Mouse (Mus musculus) forebrain, postnatal 0 days (tissue): ENCODE results near the gene Sytl1. TPM values are rescaled to one million over a fixed set of nuclear protein-coding genes. Genes with fewer than 3 reads are reported as not detected.

Experiments
- ATAC-seq: fragments of 200-750 bp; cut with Nextera tagmentation; 2 replicates; pipeline ENCODE4 v1.8.0; 2017; ENCODE audit warnings: mild to moderate bottlenecking, moderate library complexity
- DNase-seq: peaks from one replicate; pipeline ENCODE4 v3.0.0-alpha.2; 2015
- H3K27ac ChIP-seq: fragments of 300-500 bp; sonication (generic); 2 replicates; pipeline ENCODE4 v1.5.1; 2014; ENCODE audit warnings: low read depth, mild to moderate bottlenecking, antibody characterized with exemption, low read length, moderate library complexity, mixed read lengths
- H3K27me3 ChIP-seq: fragments of 300-500 bp; sonication (generic); 2 replicates; pipeline ENCODE4 v1.6.1; 2014; ENCODE audit warnings: mild to moderate bottlenecking, low read length, mixed read lengths; ENCODE audit not compliant: insufficient read depth
- H3K36me3 ChIP-seq: fragments of 300-500 bp; sonication (generic); 2 replicates; pipeline ENCODE4 v1.6.1; 2014; ENCODE audit warnings: mild to moderate bottlenecking, moderate library complexity; ENCODE audit not compliant: insufficient read depth
- H3K4me1 ChIP-seq: fragments of 300-500 bp; sonication (generic); 2 replicates; pipeline ENCODE4 v1.6.1; 2014; ENCODE audit warnings: antibody characterized with exemption; ENCODE audit not compliant: insufficient read depth
- H3K4me2 ChIP-seq: fragments of 300-500 bp; sonication (generic); 2 replicates; pipeline ENCODE4 v1.6.1; 2014; ENCODE audit warnings: low read depth, mild to moderate bottlenecking, moderate library complexity
- H3K4me3 ChIP-seq: fragments of 300-500 bp; sonication (generic); 2 replicates; pipeline ENCODE4 v1.5.1; 2014; ENCODE audit warnings: low read depth, low read length, mixed read lengths
- H3K9ac ChIP-seq: fragments of 300-500 bp; sonication (generic); 2 replicates; pipeline ENCODE4 v1.6.1; 2014; ENCODE audit warnings: mild to moderate bottlenecking
- H3K9me3 ChIP-seq: fragments of 300-500 bp; sonication (generic); 2 replicates; pipeline ENCODE4 v1.6.1; 2016; ENCODE audit warnings: low read length
- CTCF ChIP-seq: sonication (generic); IDR thresholded peaks from 2 replicates; pipeline ENCODE4 v1.5.1; 2016; ENCODE audit warnings: antibody characterized with exemption, control low read depth, low read depth
- WGBS: fragments of 180-500 bp; shearing (Covaris S2); extraction: QIAGEN DNeasy Blood & Tissue Kit; methylation state at CpG from one replicate; pipeline ENCODE4 v1.1.7; 2014; 5-methylcytosine and 5-hydroxymethylcytosine counted together
- polyA plus RNA-seq: library from polyadenylated mRNA; unstranded; fragments of >200 nt; fragmentation: Nextera tagmentation; extraction: Ambion mirVana; gene quantifications from 2 replicates; pipeline ENCODE4 v1.2.1, GENCODE M21; 2015
- total RNA-seq: library from RNA; depleted of rRNA; stranded (reverse); fragments of >200 nt; gene quantifications from 2 replicates; pipeline ENCODE4 v1.2.3, GENCODE M21; 2014; rRNA removed

Sytl1 gene
- total and polyA plus RNA-seq, 2 experiments from 2014 or later: 0.52 TPM; not detected in 1

DNA sequence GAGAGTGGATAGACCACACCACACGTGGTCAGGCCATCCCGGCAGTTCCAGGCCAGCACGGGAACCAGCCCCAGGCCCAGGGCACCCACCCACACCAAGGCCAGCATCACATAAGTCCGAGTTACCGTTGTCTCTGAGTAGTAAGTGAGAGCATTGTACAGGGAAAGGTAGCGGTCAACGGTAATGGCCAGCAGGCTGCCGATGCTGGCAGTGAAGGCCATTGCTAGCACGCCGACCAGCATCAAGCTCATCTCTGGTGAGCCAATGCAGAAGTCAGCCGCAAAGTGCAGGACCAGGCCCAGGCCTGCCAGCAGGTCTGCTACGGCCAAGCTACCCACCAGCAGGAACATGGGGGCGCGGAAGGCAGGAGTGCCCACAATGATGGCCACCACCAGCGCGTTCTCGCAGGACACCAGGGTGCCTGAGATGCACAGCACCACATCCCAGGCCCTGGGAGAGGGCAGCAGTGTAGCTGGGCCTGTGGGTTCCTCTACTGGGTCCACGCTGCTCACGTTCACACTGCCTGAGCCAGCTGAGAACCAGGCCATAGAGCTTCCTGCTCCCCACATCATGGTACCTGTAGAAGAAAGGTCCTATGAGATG, 52.0 kb downstream of the Sytl1 start:
- ATAC-seq: no peak
- no peaks in the 10 kb centered on the region for H3K36me3 ChIP-seq

DNA sequence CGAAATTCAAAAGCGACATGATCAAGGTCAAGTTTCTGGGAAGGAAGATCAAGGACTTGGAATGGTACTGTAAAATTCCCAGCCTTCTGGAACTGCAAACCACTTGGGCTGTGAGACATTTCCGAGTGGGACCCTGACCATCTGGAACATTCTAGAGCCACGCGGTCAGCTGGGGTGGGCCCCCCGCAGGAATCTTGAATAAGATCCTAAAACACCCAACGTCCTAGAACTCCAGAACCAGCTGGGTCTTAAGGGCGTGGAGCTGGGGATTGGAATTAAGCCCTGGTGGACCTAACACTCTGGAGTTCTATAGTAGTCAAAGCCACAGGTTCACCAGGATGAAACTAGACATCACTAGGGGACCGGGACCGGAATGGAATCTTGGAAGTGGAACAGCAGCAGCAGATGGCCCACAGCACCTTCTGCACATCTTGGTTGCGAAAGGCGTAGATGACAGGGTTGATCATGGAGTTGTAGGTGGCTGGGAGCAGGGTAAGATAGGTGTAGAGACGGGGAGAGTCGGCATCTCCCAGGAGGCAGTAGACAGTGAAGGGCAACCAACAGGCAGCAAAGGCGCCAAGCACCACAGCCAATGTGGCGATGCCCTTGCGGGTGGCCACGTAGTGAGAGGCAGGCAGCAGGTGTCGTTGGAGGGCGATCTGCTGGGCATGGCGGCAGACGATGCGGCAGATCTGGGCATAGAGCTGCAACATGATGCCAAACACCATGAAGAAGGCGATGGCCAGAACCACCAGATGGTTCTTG, 52.7 kb downstream of the Sytl1 start:
- Histone ChIP-seq H3K9me3 (no peaks in the 10 kb centered on the region), H3K4me2 (no peak overlapping the region), H3K27ac (no peak overlapping the region), H3K36me3 (no peaks in the 10 kb centered on the region), H3K4me1 (peaks cover 8% of the 10 kb centered on the region; the same call in 1 of the 2 replicates), H3K4me3 (no peak overlapping the region), H3K9ac (no peak overlapping the region), H3K27me3 (peaks cover 8% of the 10 kb centered on the region; the same call in 1 of the 2 replicates)
- ATAC-seq (no peak), DNase-seq (no peak)
- no peak for TF ChIP-seq CTCF
- WGBS: 91% methylated on average over 24 of the region's 24 CpGs

More for the DNA sequence above, 52.0 kb downstream of the Sytl1 start:
- peaks cover 8% of the 10 kb centered on the region; the same call in 1 of the 2 replicates for H3K4me1 ChIP-seq
- no peak for TF ChIP-seq CTCF
- H3K4me2 ChIP-seq: no peak overlapping the region
- WGBS: 91% methylated on average over 19 of the region's 19 CpGs
- peaks cover 8% of the 10 kb centered on the region; the same call in 1 of the 2 replicates for H3K27me3 ChIP-seq
- H3K9ac ChIP-seq: no peak overlapping the region
- H3K27ac ChIP-seq: no peak overlapping the region
- H3K9me3 ChIP-seq: no peaks in the 10 kb centered on the region
- DNase-seq: no peak
- no peak overlapping the region for H3K4me3 ChIP-seq

DNA sequence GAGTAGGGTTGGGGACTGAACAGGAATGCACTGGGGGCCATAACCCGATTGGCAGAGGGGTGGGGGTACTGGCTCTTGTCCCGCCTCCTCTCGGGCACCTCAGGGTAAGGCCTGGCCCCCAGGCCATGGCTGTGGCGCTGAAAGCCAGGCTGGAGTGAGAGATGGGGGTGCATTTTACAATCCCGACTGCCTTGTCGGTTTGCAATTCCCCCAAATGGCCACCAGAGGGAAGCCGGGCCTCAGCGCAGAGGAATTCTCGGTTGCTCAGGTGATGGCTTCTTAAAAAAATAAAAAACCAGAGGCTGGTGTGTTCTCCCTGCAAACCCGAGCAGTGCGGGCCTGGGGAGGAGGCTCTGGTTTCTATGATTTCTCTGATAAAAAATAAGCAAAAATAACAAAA, 53.5 kb downstream of the Sytl1 start:
- H3K9ac ChIP-seq: no peak overlapping the region
- no peak overlapping the region for H3K4me3 ChIP-seq
- H3K27me3 ChIP-seq: peaks cover 8% of the 10 kb centered on the region; the same call in 1 of the 2 replicates
- no peak overlapping the region for H3K27ac ChIP-seq
- 6% methylated on average over 11 of the region's 11 CpGs for WGBS
- DNase-seq (peak; percentile 86), ATAC-seq (peak; percentile 21; the same call in 1 of the 2 replicates)
- no peaks in the 10 kb centered on the region for H3K36me3 ChIP-seq
- H3K4me2 ChIP-seq: no peak overlapping the region
- TF ChIP-seq CTCF: peak; percentile 93
- H3K4me1 ChIP-seq: peaks cover 8% of the 10 kb centered on the region; the same call in 1 of the 2 replicates
- H3K9me3 ChIP-seq: no peaks in the 10 kb centered on the region

DNA sequence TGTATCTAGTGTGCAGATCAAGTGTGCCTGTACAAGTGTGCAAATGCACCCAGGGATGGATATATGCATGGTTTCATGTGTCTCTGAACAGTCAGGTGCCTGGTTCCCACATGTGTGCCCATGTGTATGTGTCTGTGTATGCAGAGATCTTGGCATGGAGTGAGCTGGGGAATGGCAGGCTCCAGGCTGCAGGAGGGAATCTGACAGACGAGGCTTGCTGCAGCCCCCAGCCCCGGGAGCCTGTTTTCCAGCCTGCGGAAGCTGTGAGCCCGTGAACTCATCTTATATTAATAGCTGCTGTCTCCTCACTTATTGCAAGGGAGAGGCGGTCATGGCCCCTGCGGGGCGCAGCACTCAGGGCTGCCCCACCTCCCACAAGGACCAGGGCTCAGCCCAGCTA, 58.5 kb downstream of the Sytl1 start:
- Histone ChIP-seq H3K4me1 (peaks cover 12% of the 10 kb centered on the region), H3K27ac (no peak overlapping the region; the same call in 1 of the 2 replicates), H3K9ac (no peak overlapping the region), H3K27me3 (no peaks in the 10 kb centered on the region), H3K9me3 (no peaks in the 10 kb centered on the region), H3K4me2 (no peak overlapping the region), H3K4me3 (no peak overlapping the region), H3K36me3 (no peaks in the 10 kb centered on the region)
- no peak for TF ChIP-seq CTCF
- ATAC-seq (peak; percentile 32), DNase-seq (peak; percentile 42)
- 33% methylated on average over 7 of the region's 7 CpGs for WGBS

DNA sequence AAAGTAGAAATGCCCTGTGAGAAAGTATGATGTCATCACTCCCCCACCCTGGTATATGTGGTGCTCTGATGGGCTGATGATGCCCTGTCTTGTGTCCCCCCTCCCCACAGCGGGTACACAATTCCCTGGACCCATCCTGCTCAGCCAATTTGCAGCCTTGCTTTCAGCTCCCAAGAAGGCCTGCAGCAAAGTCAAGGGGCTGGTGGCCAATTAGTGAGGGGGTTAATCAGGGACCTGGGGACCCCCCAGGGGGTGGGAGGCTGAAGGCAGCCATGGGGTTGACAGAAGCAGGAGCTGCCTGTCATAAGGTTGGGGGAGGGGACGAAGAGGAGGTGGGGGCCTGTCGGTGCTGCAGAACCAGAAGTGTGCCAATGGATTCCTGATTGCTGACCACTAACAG, 59.3 kb downstream of the Sytl1 start:
- Histone ChIP-seq H3K27me3 (no peaks in the 10 kb centered on the region), H3K4me2 (no peak overlapping the region), H3K4me1 (peaks cover 15% of the 10 kb centered on the region), H3K36me3 (no peaks in the 10 kb centered on the region), H3K27ac (no peak overlapping the region), H3K9me3 (no peaks in the 10 kb centered on the region), H3K9ac (no peak overlapping the region), H3K4me3 (no peak overlapping the region)
- 59% methylated on average over 3 of the region's 3 CpGs for WGBS
- no peak for ATAC-seq
- no peak for TF ChIP-seq CTCF
- DNase-seq: no peak

Other genes with a start within 250 kb of the Sytl1 start
- gene Wasf2, start 132.6 kb downstream of the Sytl1 start, total RNA-seq: 8.1 and 11.3 TPM in 2 replicates
- 15.7 and 24.1 TPM in 2 replicates for gene Wasf2, start 132.6 kb downstream of the Sytl1 start, polyA plus RNA-seq
- 2.8 and 4.6 TPM in 2 replicates for gene Cd164l2, start 51.0 kb downstream of the Sytl1 start, total RNA-seq
- 4.2 and 6.1 TPM in 2 replicates for gene Cd164l2, start 51.0 kb downstream of the Sytl1 start, polyA plus RNA-seq
- 1.1 and 2.2 TPM in 2 replicates for gene Gpr3, start 50.6 kb downstream of the Sytl1 start, total RNA-seq
- 2.6 and 2.7 TPM in 2 replicates for gene Gpr3, start 50.6 kb downstream of the Sytl1 start, polyA plus RNA-seq
- 4.7 and 7.2 TPM in 2 replicates for gene Map3k6, start 22.3 kb downstream of the Sytl1 start, total RNA-seq
- 4.3 and 4.4 TPM in 2 replicates for gene Map3k6, start 22.3 kb downstream of the Sytl1 start, polyA plus RNA-seq
- gene Tmem222, start 14.7 kb upstream of the Sytl1 start, total RNA-seq: 108 and 125 TPM in 2 replicates
- 146 and 157 TPM in 2 replicates for gene Tmem222, start 14.7 kb upstream of the Sytl1 start, polyA plus RNA-seq
- gene Wdtc1, start 90.4 kb upstream of the Sytl1 start, total RNA-seq: 35.5 and 43.9 TPM in 2 replicates
- gene Wdtc1, start 90.4 kb upstream of the Sytl1 start, polyA plus RNA-seq: 13.0 and 16.3 TPM in 2 replicates
- gene Slc9a1, start 106.6 kb upstream of the Sytl1 start, total RNA-seq: 9.7 and 16.0 TPM in 2 replicates
- gene Slc9a1, start 106.6 kb upstream of the Sytl1 start, polyA plus RNA-seq: 7.7 and 10.1 TPM in 2 replicates
- 0.23 and 0.62 TPM in 2 replicates for gene Tent5b, start 217.0 kb upstream of the Sytl1 start, total RNA-seq
- gene Tent5b, start 217.0 kb upstream of the Sytl1 start, polyA plus RNA-seq: 0.31 TPM in 2 replicates
- 25.7 and 32.1 TPM in 2 replicates for gene Trnp1, start 235.4 kb upstream of the Sytl1 start, total RNA-seq
- 14.3 and 17.7 TPM in 2 replicates for gene Trnp1, start 235.4 kb upstream of the Sytl1 start, polyA plus RNA-seq